Mouse (Mus musculus): ENCODE results near the gene Gm37240. TPM values are rescaled to one million over a fixed set of nuclear protein-coding genes. Genes with fewer than 3 reads are reported as not detected.

Gene Gm37240
- total RNA-seq, 2 experiments from 2014 or later = 1.3 to 1.9 TPM

DNA sequence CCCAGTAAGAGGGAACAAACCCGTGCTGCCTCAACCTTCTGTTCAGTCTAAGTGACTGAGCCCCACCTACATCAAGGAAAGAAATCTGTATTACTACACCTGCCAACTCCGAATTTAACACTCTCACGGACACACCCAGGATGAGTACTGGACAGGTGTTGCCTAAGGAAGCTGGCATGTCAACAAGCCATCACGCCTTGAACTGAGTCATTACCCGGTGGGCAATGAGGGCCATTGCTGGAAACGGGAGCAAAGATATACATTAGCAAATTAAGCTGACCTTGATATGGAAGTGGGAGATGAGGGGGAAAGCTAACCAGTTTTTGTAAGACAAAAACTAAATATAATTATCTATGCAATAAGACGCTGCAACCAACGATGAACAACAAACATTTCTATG, 7.2 kb downstream of the Gm37240 start:
- DNase-seq (ENCODE audit: low spot score in 2 of 2) = no peak

DNA sequence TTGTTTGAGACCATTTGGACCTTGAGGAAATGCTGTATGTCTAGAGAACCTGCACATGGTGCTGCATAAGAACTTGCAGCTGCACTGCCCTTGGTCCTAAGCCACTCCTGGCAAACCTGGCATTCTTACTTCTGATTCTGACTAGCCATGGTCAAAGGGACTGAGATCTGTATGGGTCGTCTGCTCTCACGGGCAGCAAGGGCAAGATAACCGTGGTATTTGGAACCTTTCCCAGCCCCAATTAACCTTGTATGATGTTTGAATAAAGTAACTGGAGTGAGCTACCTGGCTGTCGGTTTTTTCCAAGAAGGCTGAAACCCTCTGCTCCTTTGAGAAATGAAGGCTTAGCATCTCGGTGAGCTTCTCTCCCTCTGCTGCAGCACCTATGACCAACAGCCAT, 8.4 kb downstream of the Gm37240 start:
- no peak for DNase-seq (ENCODE audit: low spot score in 2 of 2)

GRCm38 (mm10) chr3:85863996-85864395, 23.3 kb downstream of the Gm37240 start:
- no peak for DNase-seq (ENCODE audit: low spot score in 2 of 2)

DNA sequence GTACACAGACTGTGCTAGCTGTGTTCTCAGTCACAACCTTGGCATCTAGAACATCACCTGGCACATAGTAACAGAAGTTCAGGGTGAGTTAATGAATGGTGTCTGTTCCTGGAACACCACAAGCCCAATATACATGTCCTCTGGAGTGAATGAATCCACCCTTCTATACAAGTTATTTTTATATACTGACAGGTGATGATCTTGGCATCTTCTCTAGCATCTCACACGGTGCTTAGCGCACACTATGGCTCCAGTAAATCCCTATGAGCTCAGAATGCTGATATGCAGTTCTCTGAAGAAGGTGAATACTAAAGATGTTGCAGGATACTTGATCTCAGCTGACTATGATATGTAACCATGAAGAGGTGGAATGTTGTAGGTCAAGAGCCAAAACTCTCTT, 24.4 kb downstream of the Gm37240 start:
- no peak for DNase-seq (ENCODE audit: low spot score in 2 of 2)

GRCm38 (mm10) chr3:85860996-85861395, 26.3 kb downstream of the Gm37240 start:
- DNase-seq (ENCODE audit: low spot score in 2 of 2) = no peak

DNA sequence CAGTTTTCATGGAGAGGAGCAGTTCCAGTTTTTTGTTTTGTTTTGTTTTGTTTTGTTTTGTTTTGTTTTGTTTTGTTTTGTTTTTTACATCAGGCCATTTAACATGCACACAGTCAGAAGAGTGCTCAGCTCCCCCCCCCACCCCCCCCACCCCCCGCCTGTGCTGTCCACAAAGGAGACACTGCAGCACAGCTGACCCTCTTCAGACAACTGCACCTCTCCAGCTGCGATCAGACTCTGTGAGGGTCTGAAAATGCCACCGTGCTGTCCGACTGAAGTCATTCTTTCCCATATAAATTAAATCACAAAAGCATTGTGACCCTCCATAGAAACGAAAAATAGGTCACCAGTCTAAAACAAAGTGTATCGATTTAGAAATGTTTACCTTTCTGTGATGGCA, 28.0 kb downstream of the Gm37240 start:
- no peak for DNase-seq (ENCODE audit: low spot score in 2 of 2)

DNA sequence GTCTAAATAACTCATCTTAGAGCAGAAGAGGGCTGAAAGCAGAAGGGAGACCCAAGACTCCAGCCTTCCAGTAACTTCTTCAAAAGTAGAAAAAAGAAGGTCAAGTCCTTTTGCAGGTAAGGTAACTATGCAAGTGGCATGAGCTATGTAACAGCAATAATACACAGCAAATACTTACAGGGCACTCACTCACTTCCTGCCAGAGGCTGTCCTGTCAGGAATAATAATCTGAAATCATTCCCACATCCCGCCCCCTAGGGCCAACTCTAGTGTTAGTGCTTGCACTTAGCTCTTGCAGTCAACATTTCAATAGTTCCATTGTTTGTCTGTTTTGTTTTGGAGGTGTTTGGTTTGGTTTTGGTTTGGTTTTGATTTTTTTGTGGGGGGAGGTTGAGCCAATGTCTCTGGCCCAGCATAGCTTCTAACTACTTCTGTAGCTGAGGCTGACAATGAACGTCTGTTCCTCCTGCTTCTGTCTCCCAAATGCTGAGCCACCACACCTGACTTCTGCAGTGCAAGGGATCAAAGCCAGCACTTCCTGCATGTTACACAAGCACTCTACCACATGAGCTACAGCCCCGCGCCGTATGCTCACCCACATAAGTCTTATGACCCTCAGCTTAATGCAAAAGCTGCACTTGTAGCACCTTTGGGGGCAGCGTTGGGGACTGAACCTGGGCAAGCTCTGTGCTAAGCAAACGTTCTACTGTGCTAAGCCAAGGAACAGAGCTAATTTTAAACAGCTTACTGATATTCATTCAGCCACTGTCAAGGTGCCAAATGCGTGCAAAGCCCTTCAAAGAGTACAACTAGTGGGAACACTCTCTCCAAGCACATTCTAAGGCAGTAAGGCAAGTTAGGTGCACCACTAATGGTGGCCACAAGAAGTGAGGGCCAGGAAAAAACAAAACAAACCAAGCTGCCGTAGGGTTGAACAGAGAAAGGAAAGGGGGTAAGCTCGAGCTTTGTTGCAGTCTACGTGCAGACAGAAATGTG, 28.9 kb downstream of the Gm37240 start:
- no peak for DNase-seq (ENCODE audit: low spot score in 2 of 2)

DNA sequence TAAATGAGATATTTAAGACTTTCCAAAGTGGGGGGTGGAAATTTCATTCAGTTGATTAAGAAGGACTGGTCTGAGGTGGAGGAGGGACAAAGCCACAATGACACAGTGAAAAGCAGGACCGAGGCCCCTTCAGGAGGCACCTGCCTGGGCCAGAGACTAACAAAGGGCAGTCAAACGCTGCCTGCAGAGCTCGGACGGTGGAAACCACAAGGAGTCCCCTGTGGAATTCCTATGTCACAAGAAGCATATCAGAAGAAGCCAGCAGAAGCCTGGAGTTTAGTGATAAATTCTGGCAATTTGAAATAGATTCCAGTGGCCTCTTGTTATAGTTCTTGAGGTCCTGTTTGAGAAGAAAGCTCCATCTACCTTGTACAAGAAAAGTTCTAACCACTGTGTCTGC, 30.2 kb downstream of the Gm37240 start:
- no peak for DNase-seq (ENCODE audit: low spot score in 2 of 2)

DNA sequence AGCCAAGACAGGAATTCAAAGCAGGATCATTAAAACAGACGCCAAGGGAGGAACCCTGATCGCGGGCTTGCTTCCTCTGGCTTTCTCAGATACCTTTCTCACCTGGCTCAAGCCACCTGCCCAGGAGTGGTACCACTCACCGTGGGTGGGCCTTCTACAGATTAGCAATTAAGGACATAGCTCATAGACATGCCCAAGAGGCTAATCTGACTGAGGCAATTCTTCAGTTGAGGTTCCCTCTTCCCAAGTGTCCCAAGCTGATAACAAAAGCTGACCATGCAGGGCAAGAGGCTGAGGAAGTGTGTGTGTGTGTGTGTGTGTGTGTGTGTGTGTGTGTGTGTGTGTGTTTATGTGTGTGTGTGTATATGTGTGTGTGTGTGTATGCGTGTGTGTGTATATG, 31.4 kb downstream of the Gm37240 start:
- DNase-seq (ENCODE audit: low spot score in 2 of 2) = no peak

GRCm38 (mm10) chr3:85855043-85855442, 32.3 kb downstream of the Gm37240 start:
- DNase-seq (ENCODE audit: low spot score in 2 of 2) = peak in 1 of 2 experiments; percentile 20

GRCm38 (mm10) chr3:85854143-85854542, 33.2 kb downstream of the Gm37240 start:
- DNase-seq (ENCODE audit: low spot score in 2 of 2) = no peak

DNA sequence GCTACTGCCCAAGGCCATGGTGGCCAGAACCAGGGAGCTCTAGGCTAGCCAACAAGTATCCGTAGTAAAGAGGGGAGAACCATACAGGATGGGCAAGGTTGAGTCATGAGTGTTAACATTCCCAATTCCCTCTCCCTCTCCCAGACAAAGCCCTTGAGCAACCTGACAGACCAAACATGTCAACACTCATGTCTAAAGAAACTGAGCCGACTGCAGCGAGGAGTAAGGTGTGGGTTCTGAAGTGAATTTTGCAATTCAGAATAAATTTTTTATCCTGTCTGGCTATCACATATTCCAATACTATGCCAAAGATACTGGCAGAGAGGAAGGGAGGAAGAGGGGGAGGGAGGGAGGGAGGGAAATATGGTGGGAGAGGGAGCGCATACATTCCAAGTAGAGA, 33.6 kb downstream of the Gm37240 start:
- no peak for DNase-seq (ENCODE audit: low spot score in 2 of 2)

- no peak for DNase-seq (ENCODE audit: low spot score in 2 of 2)
Observed at GRCm38 (mm10) chr3:85850079-85850478, 37.2 kb downstream of the Gm37240 start.

DNA sequence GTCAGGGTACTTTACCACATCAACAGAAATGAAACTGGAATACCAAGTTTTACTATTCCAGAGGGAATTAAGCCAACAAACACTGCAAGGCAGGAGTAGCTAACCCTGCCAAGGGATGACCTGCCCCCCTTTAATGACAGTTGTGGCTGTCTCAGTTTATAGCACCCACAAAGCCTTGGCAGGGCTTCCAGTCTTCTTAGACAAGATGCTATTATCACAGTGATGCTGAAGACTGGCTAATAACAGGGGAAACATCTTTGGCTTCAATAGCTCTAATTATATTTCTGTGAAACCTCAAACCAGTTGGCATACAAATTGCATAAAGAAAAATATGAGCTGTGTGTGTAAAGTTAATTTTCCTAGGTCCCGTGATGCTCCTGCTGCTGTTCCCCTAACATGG, 41.0 kb downstream of the Gm37240 start:
- no peak for DNase-seq (ENCODE audit: low spot score in 2 of 2)

GRCm38 (mm10) chr3:85845341-85845740, 42.0 kb downstream of the Gm37240 start:
- DNase-seq (ENCODE audit: low spot score in 2 of 2) = no peak

- DNase-seq (ENCODE audit: low spot score in 2 of 2) = no peak
Observed at GRCm38 (mm10) chr3:85842881-85843218, 44.5 kb downstream of the Gm37240 start.

DNA sequence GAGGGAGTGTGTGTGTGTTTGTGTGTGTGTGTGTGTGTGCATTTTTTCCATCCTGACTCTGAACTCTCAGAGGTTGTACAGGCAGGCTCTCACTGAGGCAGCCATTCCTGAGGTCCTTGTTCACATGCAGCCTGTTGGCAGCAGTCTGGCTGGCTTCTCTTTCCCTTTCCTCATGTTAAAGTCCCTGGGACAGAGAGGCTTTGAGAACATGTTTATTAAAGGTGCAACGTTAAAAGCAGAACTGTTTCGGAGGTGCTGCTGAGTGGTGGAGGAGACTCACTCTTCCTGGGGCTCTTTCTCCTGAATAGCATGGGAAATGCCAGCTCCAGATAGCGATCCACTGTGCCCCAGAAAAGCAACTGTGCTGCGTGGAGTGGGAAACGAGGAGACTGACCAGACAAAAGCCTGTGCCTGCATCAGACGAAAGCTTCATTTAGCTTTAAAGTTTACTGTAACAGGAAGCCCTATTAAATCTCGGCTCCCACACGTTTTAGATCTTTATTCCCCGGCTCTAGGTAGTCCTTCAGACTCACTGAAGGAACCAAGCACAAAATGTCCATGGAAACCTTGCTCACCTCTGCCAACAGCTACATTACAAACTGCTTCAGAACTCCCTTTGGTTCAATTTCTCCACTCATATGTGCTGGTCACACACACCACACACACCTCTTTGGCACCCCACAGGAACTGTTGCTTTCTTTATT, 45.0 kb downstream of the Gm37240 start:
- DNase-seq (ENCODE audit: low spot score in 2 of 2) = no peak

- DNase-seq (ENCODE audit: low spot score in 2 of 2) = no peak
Observed at GRCm38 (mm10) chr3:85841454-85842176, 45.7 kb downstream of the Gm37240 start.

GRCm38 (mm10) chr3:85833627-85834026, 53.7 kb downstream of the Gm37240 start:
- DNase-seq (ENCODE audit: low spot score in 2 of 2) = no peak

- DNase-seq (ENCODE audit: low spot score in 2 of 2) = no peak
Observed at GRCm38 (mm10) chr3:85832490-85833155, 54.7 kb downstream of the Gm37240 start.

DNA sequence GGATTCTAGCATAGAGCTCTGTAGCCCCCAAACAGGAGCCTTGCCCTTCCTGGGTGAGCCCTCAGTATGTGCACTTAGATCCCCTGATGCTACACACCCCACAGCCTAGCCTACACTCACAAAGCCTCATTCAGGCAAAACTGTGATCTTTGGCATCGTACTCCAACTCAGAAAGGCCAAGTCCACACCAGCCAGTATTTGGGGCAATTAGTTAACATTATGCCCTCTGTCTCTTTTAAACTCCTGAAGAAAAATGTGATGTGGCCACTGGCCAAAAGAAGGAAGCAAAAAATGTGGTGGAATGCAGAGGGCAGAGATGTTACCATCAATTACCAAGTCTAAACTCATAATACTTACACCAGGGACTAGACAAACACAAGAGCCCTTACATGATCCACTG, 55.5 kb downstream of the Gm37240 start:
- no peak for DNase-seq (ENCODE audit: low spot score in 2 of 2)
